Comparison of ENCODE assay signal across 7 mouse cellular contexts in the genomic region with DNA sequence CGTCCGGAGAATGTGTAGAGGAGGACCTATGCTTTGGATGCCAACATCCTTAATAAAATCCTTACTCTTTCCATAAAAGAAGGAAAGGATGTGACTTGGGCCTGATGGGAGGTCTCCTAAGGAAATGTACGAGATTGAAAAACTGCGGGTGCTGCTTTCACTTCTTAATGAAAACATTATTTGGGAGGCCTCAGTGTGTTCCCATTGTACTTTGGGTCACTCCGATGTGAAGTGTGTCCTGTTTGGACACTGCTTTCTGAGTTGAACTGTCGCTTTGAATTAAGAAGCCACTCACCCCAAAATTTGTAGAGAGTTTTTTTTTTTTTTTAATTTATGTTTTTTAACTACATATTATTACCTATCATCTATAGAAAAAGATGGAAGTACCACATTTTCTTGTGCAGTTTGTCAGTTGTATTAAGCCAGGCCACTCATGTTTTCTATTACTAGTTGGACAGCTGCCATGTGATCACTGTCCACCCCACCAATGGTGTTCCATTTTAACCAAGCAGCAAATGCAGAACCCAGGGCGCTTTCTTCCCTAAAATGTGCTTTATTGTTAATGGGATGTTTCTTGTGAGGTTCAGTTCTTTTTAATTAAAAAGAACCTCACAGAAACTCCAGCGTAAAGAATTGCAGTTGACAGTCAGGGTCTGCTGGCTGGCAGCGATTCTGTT. TPM values are rescaled to one million over a fixed set of nuclear protein-coding genes. Genes with fewer than 3 reads are reported as not detected.
A peak's percentile ranks its signal among the peaks of the same experiment; 100 is the strongest.
DNase-seq lines count a peak whose midpoint lies in the region; ATAC-seq lines count a peak whose summit lies in the region.

No protein-coding gene starts in this region.

- H3K4me2 ChIP-seq in lung, embryonic 16.5 days (ENCODE audit: low read depth, low read length): peak overlapping the region; percentile 62
- peak overlapping the region; percentile 60 for H3K4me2 ChIP-seq in embryonic facial prominence, embryonic 14.5 days (ENCODE audit: low read depth, low read length)
- peak overlapping the region; percentile 58 for H3K4me2 ChIP-seq in intestine, embryonic 15.5 days (replicated peaks)
- H3K4me2 ChIP-seq in midbrain, embryonic 16.5 days (ENCODE audit: low read length): peak overlapping the region; percentile 59

- peak overlapping the region; percentile 75 for H3K9ac ChIP-seq in lung, embryonic 16.5 days (ENCODE audit: low read length)
- peak overlapping the region; percentile 74 for H3K9ac ChIP-seq in embryonic facial prominence, embryonic 14.5 days (ENCODE audit: low read depth, low read length)
- H3K9ac ChIP-seq in intestine, embryonic 15.5 days: peak overlapping the region; percentile 58
- peak overlapping the region; percentile 76 for H3K9ac ChIP-seq in midbrain, embryonic 16.5 days (ENCODE audit: low read depth, low read length)

- WGBS in lung, embryonic 16.5 days: 26% methylated on average over 9 of the region's 9 CpGs
- WGBS in embryonic facial prominence, embryonic 14.5 days: 14% methylated on average over 9 of the region's 9 CpGs
- 30% methylated on average over 9 of the region's 9 CpGs for WGBS in intestine, embryonic 15.5 days
- WGBS in midbrain, embryonic 16.5 days: 9% methylated on average over 9 of the region's 9 CpGs

- H3K9me3 ChIP-seq in lung, embryonic 16.5 days (ENCODE audit: control insufficient read depth, low read length): no peaks in the 10 kb centered on the region
- H3K9me3 ChIP-seq in embryonic facial prominence, embryonic 14.5 days (ENCODE audit: control insufficient read depth, low read length): no peaks in the 10 kb centered on the region
- no peaks in the 10 kb centered on the region for H3K9me3 ChIP-seq in intestine, embryonic 15.5 days
- no peaks in the 10 kb centered on the region for H3K9me3 ChIP-seq in midbrain, embryonic 16.5 days (replicated peaks; ENCODE audit: control insufficient read depth, low read length, poor library complexity, severe bottlenecking)

- ATAC-seq in lung, embryonic 16.5 days (ENCODE audit: low read depth): no peak
- no peak for ATAC-seq in embryonic facial prominence, embryonic 14.5 days (ENCODE audit: low read depth)
- ATAC-seq in intestine, embryonic 15.5 days: 0 out of 2 replicates have a peak, but pooled peaks have one; percentile 1
- no peak; the same call in 1 of the 2 replicates for ATAC-seq in midbrain, embryonic 16.5 days
- ATAC-seq in megakaryocyte progenitor cell, adult 5-6 weeks (replicated peaks; ENCODE audit: poor library complexity): no peak

- no peak for DNase-seq in lung, postnatal 4 days
- peak; percentile 44 for DNase-seq in embryonic facial prominence, embryonic 14.5 days (ENCODE audit: low spot score)
- DNase-seq in right cerebral cortex, postnatal 4 days: no peak

- no peaks in the 10 kb centered on the region for H3K36me3 ChIP-seq in lung, embryonic 16.5 days (ENCODE audit: control insufficient read depth, insufficient read depth, low read length)
- 0 out of 2 replicates have a peak, but pooled peaks cover 6% of the 10 kb centered on the region for H3K36me3 ChIP-seq in embryonic facial prominence, embryonic 14.5 days (ENCODE audit: control insufficient read depth, insufficient read depth, low read length)
- H3K36me3 ChIP-seq in intestine, embryonic 15.5 days: no peaks in the 10 kb centered on the region
- H3K36me3 ChIP-seq in midbrain, embryonic 16.5 days (ENCODE audit: control insufficient read depth, insufficient read depth, low read length): no peaks in the 10 kb centered on the region

- H3K27ac ChIP-seq in lung, embryonic 16.5 days (ENCODE audit: low read length): peak overlapping the region; percentile 76
- H3K27ac ChIP-seq in embryonic facial prominence, embryonic 14.5 days (replicated peaks; ENCODE audit: low read depth, low read length): peak overlapping the region; percentile 77
- peak overlapping the region; percentile 60; the same call in 1 of the 2 replicates for H3K27ac ChIP-seq in intestine, embryonic 15.5 days
- peak overlapping the region; percentile 70; the same call in 1 of the 2 replicates for H3K27ac ChIP-seq in midbrain, embryonic 16.5 days (ENCODE audit: low read length)

- no peaks in the 10 kb centered on the region for H3K27me3 ChIP-seq in lung, embryonic 16.5 days (ENCODE audit: control insufficient read depth, insufficient read depth, low read depth, low read length)
- H3K27me3 ChIP-seq in embryonic facial prominence, embryonic 14.5 days (replicated peaks; ENCODE audit: control insufficient read depth, insufficient read depth, low read length): no peaks in the 10 kb centered on the region
- H3K27me3 ChIP-seq in intestine, embryonic 15.5 days (replicated peaks): no peaks in the 10 kb centered on the region
- no peaks in the 10 kb centered on the region for H3K27me3 ChIP-seq in midbrain, embryonic 16.5 days (ENCODE audit: control insufficient read depth, insufficient read depth, low read depth, low read length)

- H3K4me1 ChIP-seq in lung, embryonic 16.5 days (replicated peaks; ENCODE audit: control insufficient read depth, insufficient read depth, low read length): peaks cover 3% of the 10 kb centered on the region; the same call in 1 of the 2 replicates
- H3K4me1 ChIP-seq in embryonic facial prominence, embryonic 14.5 days (ENCODE audit: control insufficient read depth, insufficient read depth, low read length): peaks cover 3% of the 10 kb centered on the region; the same call in 1 of the 2 replicates
- H3K4me1 ChIP-seq in intestine, embryonic 15.5 days (replicated peaks): no peaks in the 10 kb centered on the region
- peaks cover 6% of the 10 kb centered on the region; the same call in 1 of the 2 replicates for H3K4me1 ChIP-seq in midbrain, embryonic 16.5 days (ENCODE audit: control insufficient read depth, insufficient read depth, low read length)

- H3K4me3 ChIP-seq in lung, embryonic 16.5 days (ENCODE audit: low read length): peak overlapping the region; percentile 67
- peak overlapping the region; percentile 66 for H3K4me3 ChIP-seq in embryonic facial prominence, embryonic 14.5 days (ENCODE audit: low read depth, low read length)
- peak overlapping the region; percentile 61 for H3K4me3 ChIP-seq in intestine, embryonic 15.5 days (replicated peaks)
- peak overlapping the region; percentile 61 for H3K4me3 ChIP-seq in midbrain, embryonic 16.5 days (ENCODE audit: low read depth, low read length)

RNA-seq across cellular contexts. Expression of a gene that starts 29.2 kb away (rescaled TPM):
- 1.9 and 2.0 TPM in 2 replicates for polyA plus RNA-seq in lung, embryonic 16.5 days (2015; fragmentation: Nextera tagmentation; extraction: Ambion mirVana)
- polyA plus RNA-seq in embryonic facial prominence, embryonic 14.5 days (2014; fragmentation: Nextera tagmentation; extraction: Ambion mirVana): 4.2 and 5.0 TPM in 2 replicates
- 1.1 and 1.2 TPM in 2 replicates for polyA plus RNA-seq in intestine, embryonic 15.5 days (2015; fragmentation: Nextera tagmentation; extraction: Ambion mirVana)
- 3.3 and 3.7 TPM in 2 replicates for polyA plus RNA-seq in midbrain, embryonic 16.5 days (2015; fragmentation: Nextera tagmentation; extraction: Ambion mirVana)
- total RNA-seq in megakaryocyte progenitor cell, adult 5-6 weeks (2015): 0.05 and 0.68 TPM in 2 replicates
- total RNA-seq in megakaryocyte progenitor cell, adult 5-6 weeks (2017): 0.30 and 0.58 TPM in 2 replicates

RNA-seq across cellular contexts. Expression of a gene that starts 42.3 kb away (rescaled TPM):
- 1.8 and 1.9 TPM in 2 replicates for polyA plus RNA-seq in lung, embryonic 16.5 days (2015; fragmentation: Nextera tagmentation; extraction: Ambion mirVana)
- 2.8 and 3.2 TPM in 2 replicates for polyA plus RNA-seq in embryonic facial prominence, embryonic 14.5 days (2014; fragmentation: Nextera tagmentation; extraction: Ambion mirVana)
- polyA plus RNA-seq in intestine, embryonic 15.5 days (2015; fragmentation: Nextera tagmentation; extraction: Ambion mirVana): 0.44 and 0.81 TPM in 2 replicates
- polyA plus RNA-seq in midbrain, embryonic 16.5 days (2015; fragmentation: Nextera tagmentation; extraction: Ambion mirVana): 2.1 and 3.2 TPM in 2 replicates
- not detected in 2 replicates for total RNA-seq in megakaryocyte progenitor cell, adult 5-6 weeks (2015)
- total RNA-seq in megakaryocyte progenitor cell, adult 5-6 weeks (2017): not detected in 2 replicates
